Mouse (Mus musculus): ENCODE results near the gene Aqp2. TPM values are rescaled to one million over a fixed set of nuclear protein-coding genes. Genes with fewer than 3 reads are reported as not detected.
A peak's percentile ranks its signal among the peaks of the same experiment; 100 is the strongest.

Aqp2 gene
- not detected for polyA plus RNA-seq (2021)

GRCm38 (mm10) chr15:99578802-99579485, at the start of gene Aqp2:
TSS of gene Aqp2 (plus strand) at chr15:99579055.
- DNase-seq (ENCODE audit: low read depth, low spot score), result no peak

DNA sequence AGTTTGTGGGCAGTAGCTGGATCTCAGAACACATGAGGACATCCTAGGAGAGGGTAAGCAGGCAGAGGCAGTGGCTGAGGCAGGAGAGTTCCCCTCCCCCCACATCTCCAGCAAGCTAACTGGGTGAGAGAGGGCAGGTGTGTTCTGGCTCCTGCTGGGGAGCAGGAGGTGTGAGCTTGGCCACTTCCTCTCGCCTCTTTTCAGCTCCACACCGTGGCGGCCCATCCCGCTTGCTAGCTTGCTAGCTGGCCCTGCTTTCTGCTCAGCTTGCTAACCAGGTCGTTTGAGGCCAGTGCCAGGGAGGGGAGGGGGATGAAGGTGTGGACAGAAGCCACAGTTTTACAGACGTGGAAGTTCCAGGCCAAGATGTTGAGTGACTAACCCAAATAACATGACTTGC, 47.7 kb upstream of the Aqp2 start:
- ChIA-PET POLR2A (interaction anchor here (1.3 kb wide), 1 partner anchor 9 kb away, joined by 3 read pairs; no protein-coding TSS in a partner anchor), CTCF (interaction anchor here (0.8 to 1.3 kb wide), 3 partner anchors 18 to 45 kb away, joined by 3 to 4 read pairs (median 4); no protein-coding TSS in a partner anchor)
- H3K27me3 ChIP-seq, result no peaks in the 10 kb centered on the region
- in situ Hi-C loops (cut with MboI; ENCODE audit: low pct_unique_long_range_greater_than_20kb), result no loop called here
- DNase-seq (ENCODE audit: low read depth, low spot score), result no peak
- no peak for ATAC-seq
- TF ChIP-seq CTCF (IDR thresholded peaks at IDR 0.05), result no peak

More at GRCm38 (mm10) chr15:99578802-99579485, at the start of gene Aqp2:
- no peak for TF ChIP-seq CTCF (IDR thresholded peaks at IDR 0.05)
- in situ Hi-C loops (cut with MboI; ENCODE audit: low pct_unique_long_range_greater_than_20kb), result no loop called here
- ChIA-PET POLR2A (no interaction called here), CTCF (no interaction called here)
- ATAC-seq, result no peak
- H3K27me3 ChIP-seq, result no peaks in the 10 kb centered on the region

- CTCF ChIA-PET, result interaction anchor here (1.1 to 1.3 kb wide), 2 partner anchors 19 to 31 kb away, joined by 3 to 4 read pairs; no protein-coding TSS in a partner anchor
- no peak for TF ChIP-seq CTCF (IDR thresholded peaks at IDR 0.05)
- POLR2A ChIA-PET, result interaction anchor here (1.3 kb wide), 1 partner anchor 10 kb away, joined by 3 read pairs; no protein-coding TSS in a partner anchor
- no peak for DNase-seq (ENCODE audit: low read depth, low spot score)
- no peak for ATAC-seq
- in situ Hi-C loops (cut with MboI; ENCODE audit: low pct_unique_long_range_greater_than_20kb), result no loop called here
- no peaks in the 10 kb centered on the region for H3K27me3 ChIP-seq
Measured at GRCm38 (mm10) chr15:99532023-99532422, 46.8 kb upstream of the Aqp2 start.

DNA sequence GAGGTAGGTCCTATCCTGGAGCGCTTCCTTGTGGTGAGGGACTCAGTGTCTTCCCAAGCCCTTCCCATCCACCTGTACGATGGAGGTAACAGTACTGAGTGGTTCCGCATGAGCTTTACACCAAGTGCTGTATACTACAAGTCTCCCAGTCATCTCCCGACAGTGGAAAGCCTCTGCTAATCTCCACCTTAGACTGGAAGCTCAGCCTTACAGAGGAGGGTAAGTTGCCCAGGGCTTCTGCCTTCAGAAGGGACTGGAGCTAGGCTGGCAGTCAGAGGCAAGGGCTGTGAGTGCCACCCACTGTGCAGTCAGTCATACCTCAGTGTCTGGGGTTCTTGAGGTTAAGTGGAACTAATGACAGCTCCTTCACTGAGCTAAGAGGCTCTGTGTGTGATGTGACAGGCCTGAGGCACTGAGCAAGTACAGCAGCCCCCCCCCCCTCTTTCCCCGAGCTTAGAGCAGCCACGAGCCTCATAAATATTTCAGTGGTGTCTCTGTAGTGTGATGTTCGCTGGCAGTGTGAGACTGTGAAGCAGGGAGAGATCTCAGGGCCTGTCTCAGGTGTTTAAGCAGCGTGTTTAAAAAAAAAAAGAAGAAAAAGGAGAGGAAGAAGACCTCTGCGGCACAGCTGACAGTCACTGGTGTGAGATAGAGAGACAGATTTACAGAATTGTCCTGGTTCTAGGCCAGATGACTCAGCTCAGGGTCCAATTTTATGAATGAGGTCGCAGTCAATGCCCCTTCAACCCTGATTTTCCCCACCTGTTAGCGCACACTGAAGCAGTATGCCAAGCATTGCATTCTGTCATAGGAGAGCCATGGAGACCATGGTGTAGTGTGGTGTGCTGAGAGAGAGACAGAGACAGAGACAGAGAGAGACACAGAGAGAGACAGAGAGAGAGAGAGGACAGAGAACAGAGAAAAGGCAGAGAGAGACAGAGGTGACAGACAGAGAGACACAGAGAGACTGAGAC, 41.7 kb upstream of the Aqp2 start:
- no peak for ATAC-seq
- CTCF ChIA-PET, result interaction anchor here (1.2 to 1.6 kb wide), 2 partner anchors 12 to 39 kb away, joined by 3 to 6 read pairs; no protein-coding TSS in a partner anchor

DNA sequence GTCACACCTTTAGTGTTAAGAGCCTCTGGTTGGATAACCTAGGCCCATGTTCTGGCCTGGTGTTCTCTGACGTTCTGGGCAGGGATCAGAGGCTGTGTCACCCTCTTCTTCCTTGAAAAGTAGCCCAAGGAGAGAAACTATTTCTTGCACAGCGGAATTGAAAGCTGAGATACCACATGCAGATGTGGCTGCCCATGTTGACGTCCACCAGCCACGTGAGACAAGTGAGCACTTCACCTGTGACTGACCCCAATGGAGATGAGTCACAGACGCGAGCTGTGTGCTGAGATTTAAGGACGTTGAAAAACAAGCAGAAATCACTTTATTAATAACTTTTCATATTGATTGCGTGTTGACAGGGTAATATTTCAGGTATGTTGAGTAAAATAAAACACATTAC, 39.0 kb upstream of the Aqp2 start:
- POLR2A ChIA-PET, result no interaction called here
- in situ Hi-C loops (cut with MboI; ENCODE audit: low pct_unique_long_range_greater_than_20kb), result no loop called here
- DNase-seq (ENCODE audit: low read depth, low spot score), result no peak
- ATAC-seq, result no peak
- TF ChIP-seq CTCF (IDR thresholded peaks at IDR 0.05), result no peak
- CTCF ChIA-PET, result no interaction called here
- H3K27me3 ChIP-seq, result no peaks in the 10 kb centered on the region

More for the DNA sequence above, 41.7 kb upstream of the Aqp2 start:
- in situ Hi-C loops (cut with MboI; ENCODE audit: low pct_unique_long_range_greater_than_20kb), result no loop called here
- H3K27me3 ChIP-seq, result no peaks in the 10 kb centered on the region
- POLR2A ChIA-PET, result interaction anchor here (0.9 kb wide), 1 partner anchor 62 kb away, joined by 3 read pairs; no protein-coding TSS in a partner anchor
- TF ChIP-seq CTCF (IDR thresholded peaks at IDR 0.05), result no peak
- DNase-seq (ENCODE audit: low read depth, low spot score), result no peak

DNA sequence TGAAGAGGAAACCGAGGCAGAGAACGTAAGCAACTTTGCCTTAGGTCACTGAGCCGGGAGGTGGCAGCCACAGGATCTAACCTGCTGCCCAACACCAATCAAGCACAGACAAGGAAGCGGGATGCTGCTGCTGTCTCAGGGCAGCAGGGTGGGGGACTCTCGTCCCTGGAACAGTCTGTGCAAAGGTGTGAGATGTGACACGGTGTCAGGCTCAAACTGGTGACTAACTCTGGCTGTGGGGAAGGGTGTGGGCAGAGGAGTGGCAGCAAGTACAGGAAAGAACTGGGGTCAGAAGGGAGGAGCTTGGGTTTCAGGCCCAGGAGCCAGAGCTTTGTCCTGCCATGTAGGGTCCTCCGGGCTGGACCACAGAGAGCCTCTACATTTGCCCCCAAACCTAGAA, 34.8 kb upstream of the Aqp2 start:
- ChIA-PET POLR2A (no interaction called here), CTCF (interaction anchor here (1.5 kb wide), 1 partner anchor 16 kb away, joined by 4 read pairs; the partner anchor contains the start of gene Faim2)
- H3K27me3 ChIP-seq, result no peaks in the 10 kb centered on the region
- TF ChIP-seq CTCF (IDR thresholded peaks at IDR 0.05), result no peak
- DNase-seq (ENCODE audit: low read depth, low spot score) (no peak), ATAC-seq (no peak)
- in situ Hi-C loops (cut with MboI; ENCODE audit: low pct_unique_long_range_greater_than_20kb), result no loop called here

DNA sequence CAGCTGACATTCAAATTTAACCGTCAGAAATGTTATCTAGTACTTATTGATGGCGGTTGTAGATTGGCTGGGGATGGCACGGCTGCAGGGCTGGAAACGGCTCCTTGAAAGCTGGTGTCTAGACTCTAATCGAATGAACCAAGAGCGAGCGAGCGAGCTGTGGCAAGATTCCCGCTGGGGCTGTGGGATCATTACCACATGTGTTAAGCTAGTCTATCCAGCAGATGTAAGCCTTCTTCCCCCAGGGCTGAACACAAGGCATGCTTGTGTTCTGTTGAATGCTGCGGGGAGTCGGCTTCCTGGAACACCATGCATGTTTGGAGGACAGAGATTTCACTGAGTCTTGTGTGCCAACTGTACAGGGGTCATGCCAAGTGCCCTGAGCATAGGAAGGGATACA, 32.3 kb upstream of the Aqp2 start:
- no peaks in the 10 kb centered on the region for H3K27me3 ChIP-seq
- POLR2A ChIA-PET, result no interaction called here
- CTCF ChIA-PET, result no interaction called here
- in situ Hi-C loops (cut with MboI; ENCODE audit: low pct_unique_long_range_greater_than_20kb), result no loop called here
- no peak for TF ChIP-seq CTCF (IDR thresholded peaks at IDR 0.05)
- ATAC-seq, result no peak
- DNase-seq (ENCODE audit: low read depth, low spot score), result peak; percentile 67

GRCm38 (mm10) chr15:99547732-99548131, 31.1 kb upstream of the Aqp2 start:
- no peaks in the 10 kb centered on the region for H3K27me3 ChIP-seq
- DNase-seq (ENCODE audit: low read depth, low spot score) (peak; percentile 79), ATAC-seq (peak; percentile 63)
- ChIA-PET POLR2A (no interaction called here), CTCF (no interaction called here)
- TF ChIP-seq CTCF (IDR thresholded peaks at IDR 0.05), result no peak
- in situ Hi-C loops (cut with MboI; ENCODE audit: low pct_unique_long_range_greater_than_20kb), result no loop called here

DNA sequence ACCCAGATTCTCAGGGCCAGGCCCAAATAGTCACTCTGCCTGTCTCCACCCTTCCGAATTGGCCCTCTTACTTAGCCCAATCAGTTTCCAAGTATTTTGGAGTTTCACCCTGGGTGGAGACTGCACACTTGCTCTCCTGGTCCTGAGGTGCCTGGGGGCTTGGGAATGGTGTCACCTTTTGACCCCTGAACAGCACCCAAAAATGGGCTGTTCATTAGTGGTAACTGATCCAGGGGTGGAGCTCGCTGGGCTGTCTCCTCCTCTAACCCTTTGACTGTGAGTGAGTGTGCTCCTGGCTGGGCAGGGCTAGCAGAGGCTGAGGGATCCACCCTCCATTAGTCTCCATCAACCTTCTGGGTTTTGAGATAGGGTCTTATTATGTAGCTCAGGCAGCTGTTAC, 29.0 kb upstream of the Aqp2 start:
- no peak for TF ChIP-seq CTCF (IDR thresholded peaks at IDR 0.05)
- H3K27me3 ChIP-seq, result no peaks in the 10 kb centered on the region
- in situ Hi-C loops (cut with MboI; ENCODE audit: low pct_unique_long_range_greater_than_20kb), result no loop called here
- POLR2A ChIA-PET, result interaction anchor here (0.7 kb wide), 1 partner anchor 960 kb away, joined by 7 read pairs; no protein-coding TSS in a partner anchor
- no peak for DNase-seq (ENCODE audit: low read depth, low spot score)
- CTCF ChIA-PET, result no interaction called here
- no peak for ATAC-seq

DNA sequence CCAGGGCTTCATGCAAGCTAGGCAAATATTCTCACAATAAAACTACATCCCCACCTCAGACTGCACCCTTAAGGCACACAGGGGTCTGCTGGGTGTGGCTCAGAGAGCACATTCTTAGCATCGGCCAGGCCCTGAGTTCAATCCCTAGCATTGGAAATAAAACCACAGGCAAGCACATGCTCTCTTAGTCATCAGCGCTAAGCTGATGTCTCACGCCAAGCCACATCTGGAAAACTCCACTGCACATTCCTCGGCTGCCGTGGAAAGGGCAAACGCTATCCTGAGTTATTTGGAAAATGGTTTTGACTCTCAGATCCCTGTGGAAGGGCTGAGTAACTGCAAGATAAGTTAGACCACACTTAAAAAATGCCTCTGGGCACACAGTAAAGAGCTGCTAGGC, 25.1 kb upstream of the Aqp2 start:
- no peak for DNase-seq (ENCODE audit: low read depth, low spot score)
- CTCF ChIA-PET, result no interaction called here
- TF ChIP-seq CTCF (IDR thresholded peaks at IDR 0.05), result no peak
- H3K27me3 ChIP-seq, result no peaks in the 10 kb centered on the region
- ATAC-seq, result peak; percentile 8
- in situ Hi-C loops (cut with MboI; ENCODE audit: low pct_unique_long_range_greater_than_20kb), result no loop called here
- POLR2A ChIA-PET, result no interaction called here

DNA sequence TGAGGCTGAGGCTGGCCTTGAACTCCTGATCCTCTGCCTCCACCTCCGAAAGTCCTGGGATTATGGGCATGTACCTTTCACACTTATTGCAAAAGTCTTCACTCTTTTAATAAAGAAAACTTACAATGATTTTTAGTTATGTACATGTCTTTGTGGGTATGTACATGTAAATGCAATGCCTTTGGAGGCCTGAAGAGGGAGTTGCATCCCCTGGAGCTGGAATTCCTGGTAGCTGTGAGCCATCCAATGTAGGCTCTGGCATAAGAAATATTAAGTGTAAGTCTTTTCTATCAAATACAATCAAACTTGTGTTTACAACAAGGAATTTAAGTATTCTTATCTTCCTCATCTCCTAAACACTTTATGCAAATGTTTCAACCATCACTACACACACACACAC, 19.9 kb upstream of the Aqp2 start:
- CTCF ChIA-PET, result no interaction called here
- in situ Hi-C loops (cut with MboI; ENCODE audit: low pct_unique_long_range_greater_than_20kb), result no loop called here
- ATAC-seq (no peak), DNase-seq (ENCODE audit: low read depth, low spot score) (no peak)
- POLR2A ChIA-PET, result no interaction called here
- no peak for TF ChIP-seq CTCF (IDR thresholded peaks at IDR 0.05)
- H3K27me3 ChIP-seq, result no peaks in the 10 kb centered on the region

All from Patski (cell line).